Comparison of ENCODE assay signal across 10 mouse cellular contexts in genomic region chr4:84173441-84173840, GRCm38 (mm10).
"Had no signal": no experiment of that assay in that cellular context is flagged by ENCODE, and none has a peak within 500 bp of the region (broad histone marks: within the 10 kb centered on the region; RNA-seq: fewer than 3 reads in every experiment).

No protein-coding gene starts in this region.

- H3K27ac ChIP-seq: liver, embryonic 14.5 days; midbrain, embryonic 13.5 days; neural tube, embryonic 12.5 days had no signal

- H3K27me3 ChIP-seq: limb, embryonic 13.5 days; neural tube, embryonic 12.5 days had no signal

- DNase-seq: kidney, postnatal 14 days; lung, adult 18-20 months; right cerebral cortex, postnatal 4 days; spleen, adult 18-20 months; thymus, adult 2 months; thymus, postnatal 25 days had no signal

- H3K4me2 ChIP-seq: limb, embryonic 13.5 days; neural tube, embryonic 12.5 days had no signal

- H3K36me3 ChIP-seq: limb, embryonic 13.5 days; midbrain, embryonic 13.5 days; neural tube, embryonic 12.5 days had no signal

- H3K9ac ChIP-seq: limb, embryonic 13.5 days; liver, embryonic 14.5 days; midbrain, embryonic 13.5 days; neural tube, embryonic 12.5 days had no signal

- H3K4me3 ChIP-seq: limb, embryonic 13.5 days; midbrain, embryonic 13.5 days; neural tube, embryonic 12.5 days had no signal

- H3K9me3 ChIP-seq: midbrain, embryonic 13.5 days; neural tube, embryonic 12.5 days had no signal
